Mouse (Mus musculus): ENCODE results near the gene Rab3d.

DNA sequence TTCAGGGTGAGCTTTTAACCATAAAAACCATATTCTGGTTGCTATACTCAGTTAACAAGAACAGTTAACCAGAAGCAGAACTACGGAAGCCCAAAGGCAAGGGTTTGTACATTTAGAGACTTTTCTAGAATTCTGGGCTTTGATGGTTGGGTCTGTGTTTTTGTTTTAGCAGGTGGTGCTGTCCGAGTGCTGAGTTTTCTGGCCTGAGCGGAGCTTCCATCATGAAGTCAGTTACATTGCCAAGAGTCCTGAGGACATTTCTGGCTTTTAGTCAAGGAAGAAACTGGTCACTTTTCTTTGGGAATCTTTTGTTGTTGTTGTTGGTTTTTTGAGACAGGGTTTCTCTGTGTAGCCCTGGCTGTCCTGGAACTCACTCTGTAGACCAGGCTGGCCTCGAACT lies 14.0 kb downstream of the Rab3d start:
- no peak for TF ChIP-seq GATA1 (IDR thresholded peaks at IDR 0.05; ENCODE audit: low read length)
- TF ChIP-seq TAL1 (IDR thresholded peaks at IDR 0.05; ENCODE audit: low read length) = no peak
